Mouse (Mus musculus) CH12.LX (cell line): ENCODE data around the gene Medag. TPM values are rescaled to one million over a fixed set of nuclear protein-coding genes. Genes with fewer than 3 reads are reported as not detected.
A peak's percentile ranks its signal among the peaks of the same experiment; 100 is the strongest.

Experiments used
- DNase-seq: peaks from one replicate; pipeline ENCODE4 v3.0.0-alpha.2; 2013; ENCODE audit errors: extremely low read depth
- H3K27ac ChIP-seq: 2 replicates; pipeline ENCODE4 v1.5.1; 2012; ENCODE audit warnings: low read depth, mild to moderate bottlenecking, control low read depth, moderate library complexity; ENCODE audit not compliant: insufficient read depth
- H3K27me3 ChIP-seq: replicated peaks from 2 replicates; pipeline ENCODE3; 2012; ENCODE audit warnings: inconsistent platforms
- H3K36me3 ChIP-seq, 2 experiments: replicated peaks in 1 of 2; 2 replicates each; pipeline versions ENCODE3 to v1.6.1; 2012; ENCODE audit warnings: inconsistent platforms in 1 of 2, low read length in 1 of 2, mild to moderate bottlenecking in 1 of 2, mixed read lengths in 1 of 2, moderate library complexity in 1 of 2; ENCODE audit not compliant: control insufficient read depth in 1 of 2, insufficient read depth in 1 of 2
- H3K4me1 ChIP-seq, 2 experiments: 2 replicates each; pipeline ENCODE4 v1.6.1; 2012; ENCODE audit warnings: inconsistent platforms in 1 of 2, moderate library complexity in 1 of 2; ENCODE audit not compliant: insufficient read depth in 2 of 2, control insufficient read depth in 1 of 2
- H3K4me2 ChIP-seq: 2 replicates; pipeline ENCODE4 v1.6.1; 2012; ENCODE audit warnings: low read depth, mild to moderate bottlenecking, control low read depth; ENCODE audit not compliant: poor library complexity, insufficient read depth, severe bottlenecking
- H3K4me3 ChIP-seq, 3 experiments: fragments of 150-350 bp in 1 of 3; sonication (generic) in 1 of 3; replicated peaks in 1 of 3; 2 replicates each; pipeline versions ENCODE3 to v1.5.1; 2011 to 2012; ENCODE audit warnings: low read depth in 2 of 3, low read length in 2 of 3, mild to moderate bottlenecking in 2 of 3, moderate library complexity in 2 of 3, control low read depth in 1 of 3, improper control_type of control experiment in 1 of 3, inconsistent platforms in 1 of 3, mixed read lengths in 1 of 3; ENCODE audit not compliant: poor library complexity in 1 of 3
- H3K79me2 ChIP-seq: replicated peaks from 2 replicates; pipeline ENCODE4 v1.6.1; 2012; ENCODE audit warnings: mild to moderate bottlenecking, moderate library complexity; ENCODE audit not compliant: control insufficient read depth, poor library complexity, insufficient read depth, severe bottlenecking; ENCODE audit errors: extremely low read depth
- H3K9ac ChIP-seq: 2 replicates; pipeline ENCODE4 v1.6.1; 2012; ENCODE audit warnings: low read depth, mild to moderate bottlenecking, control low read depth, moderate library complexity; ENCODE audit not compliant: insufficient read depth
- H3K9me3 ChIP-seq: replicated peaks from 2 replicates; pipeline ENCODE3; 2012; ENCODE audit warnings: low read length, inconsistent platforms, mixed read lengths
- BHLHE40 ChIP-seq: IDR thresholded peaks from 2 replicates; pipeline ENCODE4 v1.6.1; 2011; ENCODE audit warnings: mild to moderate bottlenecking, low read depth, low read length, improper control_type of control experiment
- ETS1 ChIP-seq: conservative IDR thresholded peaks from 2 replicates; pipeline ENCODE4 v1.6.1; 2012; ENCODE audit warnings: low read depth, mild to moderate bottlenecking, inconsistent platforms, low read length, improper control_type of control experiment, moderate library complexity
- IRF4 ChIP-seq: IDR thresholded peaks from 2 replicates; pipeline ENCODE4 v1.6.1; 2014; ENCODE audit warnings: low read depth, mild to moderate bottlenecking, inconsistent platforms, low read length, improper control_type of control experiment
- MYC ChIP-seq: IDR thresholded peaks from 2 replicates; pipeline ENCODE4 v1.6.1; 2011; ENCODE audit warnings: low read depth, mild to moderate bottlenecking, improper control_type of control experiment, low read length
- PAX5 ChIP-seq: IDR thresholded peaks from 2 replicates; pipeline ENCODE4 v1.6.1; 2012; ENCODE audit warnings: low read length, inconsistent platforms, mixed read lengths
- RCOR1 ChIP-seq: conservative IDR thresholded peaks from 2 replicates; pipeline ENCODE4 v1.6.1; 2012; ENCODE audit warnings: low read depth, mild to moderate bottlenecking, inconsistent platforms, low read length, improper control_type of control experiment
- TCF12 ChIP-seq: IDR thresholded peaks from 2 replicates; pipeline ENCODE4 v1.6.1; 2014; ENCODE audit warnings: low read depth, mild to moderate bottlenecking, inconsistent platforms, low read length, improper control_type of control experiment
- ZKSCAN1 ChIP-seq: IDR thresholded peaks from 2 replicates; pipeline ENCODE4 v1.6.1; 2012; ENCODE audit warnings: low read depth, inconsistent platforms, low read length, improper control_type of control experiment, borderline replicate concordance
- ZMIZ1 ChIP-seq: IDR thresholded peaks from 2 replicates; pipeline ENCODE4 v1.6.1; 2012; ENCODE audit warnings: low read depth, mild to moderate bottlenecking, inconsistent platforms, low read length, improper control_type of control experiment
- dilution Hi-C: fragments of 300-500 bp; cut with MboI; formaldehyde crosslinking; loops from 2 replicates; pipeline ENCODE4 v1.14.3; 2020; ENCODE audit warnings: low sequenced_read_pairs; ENCODE audit not compliant: extremely low pct_unique_long_range_greater_than_20kb, extremely low pct_ligation_motif_present
- in situ Hi-C: fragments of 300-500 bp; cut with MboI; formaldehyde crosslinking; loops from 3 replicates; pipeline ENCODE4 v1.14.3; 2019; ENCODE audit warnings: low sequenced_read_pairs, low pct_ligation_motif_present, low pct_unique_long_range_greater_than_20kb, mixed read lengths
- polyA plus RNA-seq: library from polyadenylated mRNA; unstranded; fragments of >175 nt; gene quantifications from 2 replicates; pipeline ENCODE4 v1.2.1, GENCODE M21; 2012; ENCODE audit warnings: low read depth; ENCODE audit not compliant: insufficient read length
- total RNA-seq, 2 experiments: library from RNA; depleted of rRNA; stranded (reverse); fragments of 300-350 nt in 1 of 2; fragments of >200 nt in 1 of 2; gene quantifications; 2 replicates each; pipeline ENCODE4 v1.2.3; 2012 to 2014

Medag gene
- total and polyA plus RNA-seq, 3 experiments = not detected

DNA sequence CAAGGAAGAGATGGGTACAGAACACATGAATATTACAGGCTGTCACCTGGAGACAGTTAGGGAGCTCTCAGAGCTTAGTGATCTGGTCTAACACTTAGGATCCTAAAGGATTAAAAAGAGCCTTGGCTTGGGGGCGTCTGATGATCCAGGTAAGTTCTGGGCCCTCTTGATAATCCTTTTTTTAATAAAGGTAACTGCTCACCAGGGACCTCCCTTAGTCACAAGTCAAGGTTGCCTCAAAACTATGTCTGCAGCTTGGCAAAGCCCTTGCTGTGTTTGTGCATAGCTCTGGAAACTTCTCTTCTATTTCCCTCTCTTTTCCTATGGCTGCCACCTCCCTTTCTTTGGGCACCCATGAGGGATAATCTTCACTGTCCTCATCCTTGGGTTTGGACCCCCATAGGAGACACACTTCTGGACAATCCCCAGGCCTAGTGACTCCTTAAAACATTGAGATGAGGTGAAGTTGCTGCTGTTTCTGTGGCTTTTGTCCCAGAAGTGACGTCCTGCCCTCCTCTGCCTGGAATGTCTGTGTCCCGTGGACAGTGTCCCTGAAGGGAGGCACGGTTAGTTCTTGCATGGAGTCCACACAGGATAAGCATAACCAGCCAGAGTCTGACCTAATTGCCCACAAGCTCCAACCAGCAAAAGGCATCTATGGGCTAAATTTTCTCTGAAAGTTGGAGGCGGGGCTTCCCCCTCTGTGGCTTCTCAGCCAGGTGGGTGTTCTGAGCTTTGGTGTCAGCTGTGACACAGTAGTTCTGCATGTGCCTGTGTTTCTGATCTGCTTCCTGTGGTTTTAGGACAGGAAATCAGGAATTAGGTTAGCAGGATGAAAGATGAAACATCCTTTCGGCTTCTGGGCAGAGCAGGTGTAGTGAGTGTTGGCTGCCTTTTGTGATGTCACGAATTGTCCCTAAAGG, 43.7 kb upstream of the Medag start:
- dilution Hi-C loops = no loop called here
- DNase-seq = peak; percentile 49

DNA sequence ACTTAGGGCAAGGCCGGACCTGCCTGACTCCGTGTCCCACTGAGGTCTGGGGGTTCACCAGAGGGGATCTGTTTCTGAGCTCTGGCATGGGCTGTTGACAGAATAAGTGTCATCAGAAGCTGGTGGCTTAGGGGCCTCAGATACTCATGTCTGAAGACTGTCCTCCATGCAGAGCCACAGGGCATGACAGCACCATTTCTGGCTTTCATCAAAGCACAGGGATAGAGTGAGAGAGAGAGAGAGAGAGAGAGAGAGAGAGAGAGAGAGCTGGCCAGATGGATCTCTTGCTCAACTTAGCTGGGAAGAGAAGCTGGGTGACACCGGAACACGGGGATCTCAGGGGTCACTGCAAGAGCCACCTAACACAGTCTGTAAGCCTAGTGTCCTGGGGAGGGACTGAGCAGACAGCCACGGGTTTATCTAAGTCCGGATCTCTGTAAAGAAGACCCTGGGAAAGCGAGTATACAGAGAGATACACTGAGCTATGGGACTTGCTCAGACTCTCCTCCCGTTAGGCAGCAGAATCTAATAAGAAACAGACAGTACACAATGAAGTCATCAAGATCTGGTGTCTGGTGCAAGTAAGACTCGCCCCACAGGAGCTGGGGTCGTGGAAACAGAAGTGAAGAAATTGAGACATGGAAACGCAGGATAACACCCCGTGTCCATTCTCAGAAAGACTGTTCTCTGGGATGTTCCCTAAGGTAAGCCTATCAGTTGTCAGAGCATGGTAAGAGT, 42.8 kb upstream of the Medag start:
- Histone ChIP-seq H3K36me3 (no peaks in the 10 kb centered on the region), H3K79me2 (no peaks in the 10 kb centered on the region), H3K27ac (no peak overlapping the region), H3K9ac (no peak overlapping the region), H3K4me2 (no peak overlapping the region), H3K4me1 (peaks cover 6 to 47% of the 10 kb centered on the region in 2 experiments), H3K9me3 (no peaks in the 10 kb centered on the region), H3K27me3 (peaks cover 3% of the 10 kb centered on the region), H3K4me3 (no peak overlapping the region)
- TF ChIP-seq ZMIZ1 (no peak), ZKSCAN1 (no peak), PAX5 (no peak), RCOR1 (no peak)
- no peak for DNase-seq
- dilution Hi-C loops (no loop called here), in situ Hi-C loops (no loop called here)

More for the DNA sequence above, 43.7 kb upstream of the Medag start:
- Histone ChIP-seq H3K27ac (no peak overlapping the region), H3K4me2 (no peak overlapping the region), H3K9ac (no peak overlapping the region), H3K36me3 (no peaks in the 10 kb centered on the region), H3K4me3 (no peak overlapping the region), H3K79me2 (no peaks in the 10 kb centered on the region), H3K27me3 (peaks cover 1% of the 10 kb centered on the region), H3K9me3 (no peaks in the 10 kb centered on the region), H3K4me1 (peaks cover 2 to 38% of the 10 kb centered on the region in 2 experiments; a peak in 3 of 4 replicates)
- TF ChIP-seq TCF12 = 0 out of 2 replicates have a peak, but pooled peaks have one; percentile 27
- TF ChIP-seq MYC = no peak
- peak; percentile 84 for TF ChIP-seq BHLHE40
- peak; percentile 77 for TF ChIP-seq ETS1
- TF ChIP-seq IRF4 = no peak
- in situ Hi-C loops = no loop called here
